Mouse (Mus musculus): ENCODE results near the gene Usp35. TPM values are rescaled to one million over a fixed set of nuclear protein-coding genes. Genes with fewer than 3 reads are reported as not detected.

Usp35 gene
- polyA plus RNA-seq, 1 experiment = 16.4 TPM

DNA sequence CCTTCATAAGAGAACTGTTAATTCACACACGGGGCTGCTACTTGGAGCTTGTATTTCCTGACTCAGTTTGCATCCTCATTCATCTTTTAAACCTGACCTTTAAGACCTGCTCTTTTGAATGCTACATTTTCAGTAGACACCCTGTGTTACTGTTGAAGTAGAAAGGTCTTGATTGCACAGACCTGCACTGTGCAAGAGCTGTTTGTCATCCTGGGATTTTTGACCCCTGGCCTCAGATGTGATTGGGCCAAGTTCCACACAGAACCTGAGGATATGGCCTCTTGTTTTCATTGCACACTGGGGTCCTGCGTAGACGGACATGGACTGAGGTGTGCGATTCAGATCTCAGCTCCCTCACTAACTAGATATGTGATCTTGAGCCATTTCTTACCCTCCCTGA lies 6.8 kb upstream of the Usp35 start:
- TF ChIP-seq POLR2A (IDR thresholded peaks at IDR 0.05; ENCODE audit: extremely low read depth, insufficient read depth, low read length) (no peak), CTCF (IDR thresholded peaks at IDR 0.05; ENCODE audit: extremely low read depth, insufficient read depth, low read length) (no peak)
- H3K4me3 ChIP-seq (ENCODE audit: insufficient read depth, low read length) = no peak overlapping the region
- H3K4me1 ChIP-seq (ENCODE audit: control insufficient read depth, insufficient read depth, low read length) = peaks cover 1% of the 10 kb centered on the region; the same call in 1 of the 2 replicates
- H3K27ac ChIP-seq (ENCODE audit: insufficient read depth, low read length) = no peak overlapping the region

DNA sequence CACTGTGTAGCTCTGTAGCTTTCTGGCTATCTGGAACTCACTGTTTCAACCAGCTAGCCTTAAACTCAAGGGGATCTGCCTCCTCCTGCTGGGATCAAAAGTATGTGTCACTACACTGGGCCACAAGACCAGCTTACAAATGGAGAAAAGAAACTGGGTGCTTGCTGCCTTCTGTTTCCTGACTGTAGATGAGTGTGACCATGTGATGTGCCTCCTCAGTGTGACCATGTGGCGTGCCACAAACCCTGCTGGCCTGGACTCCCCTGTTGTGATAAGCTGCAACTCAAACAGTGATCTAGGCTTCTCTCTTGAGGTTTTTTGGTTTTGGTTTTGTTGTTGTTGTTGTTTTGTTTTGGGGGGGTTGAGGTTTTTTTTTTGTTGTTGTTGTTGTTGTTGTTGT lies 4.9 kb upstream of the Usp35 start:
- Histone ChIP-seq H3K27ac (ENCODE audit: insufficient read depth, low read length) (no peak overlapping the region), H3K4me3 (ENCODE audit: insufficient read depth, low read length) (no peak overlapping the region), H3K4me1 (ENCODE audit: control insufficient read depth, insufficient read depth, low read length) (peaks cover 1% of the 10 kb centered on the region; the same call in 1 of the 2 replicates)
- TF ChIP-seq CTCF (IDR thresholded peaks at IDR 0.05; ENCODE audit: extremely low read depth, insufficient read depth, low read length) (no peak), POLR2A (IDR thresholded peaks at IDR 0.05; ENCODE audit: extremely low read depth, insufficient read depth, low read length) (no peak)

DNA sequence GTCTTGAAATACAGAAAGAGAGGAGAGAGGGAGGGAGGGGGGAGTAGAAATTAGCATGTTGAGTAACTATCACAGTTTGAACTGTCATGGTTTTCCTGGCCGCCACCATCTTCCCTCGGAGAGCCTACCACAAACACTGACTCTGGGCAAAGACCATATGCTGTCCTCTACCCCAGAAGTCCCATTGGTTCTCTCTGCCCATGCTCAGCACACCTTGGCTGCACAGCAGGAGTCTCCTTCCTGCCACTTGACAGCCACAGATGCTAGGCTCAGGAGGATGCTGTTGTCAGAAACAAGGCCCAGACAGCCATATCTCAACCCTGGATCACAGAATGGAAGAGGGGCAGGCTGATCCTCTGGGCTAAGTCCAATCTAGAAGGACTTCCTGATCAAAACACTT lies 2.6 kb upstream of the Usp35 start:
- H3K27ac ChIP-seq (ENCODE audit: insufficient read depth, low read length) = no peak overlapping the region
- H3K4me3 ChIP-seq (ENCODE audit: insufficient read depth, low read length) = no peak overlapping the region
- peaks cover 1% of the 10 kb centered on the region; the same call in 1 of the 2 replicates for H3K4me1 ChIP-seq (ENCODE audit: control insufficient read depth, insufficient read depth, low read length)
- TF ChIP-seq CTCF (IDR thresholded peaks at IDR 0.05; ENCODE audit: extremely low read depth, insufficient read depth, low read length) (no peak), POLR2A (IDR thresholded peaks at IDR 0.05; ENCODE audit: extremely low read depth, insufficient read depth, low read length) (no peak)

DNA sequence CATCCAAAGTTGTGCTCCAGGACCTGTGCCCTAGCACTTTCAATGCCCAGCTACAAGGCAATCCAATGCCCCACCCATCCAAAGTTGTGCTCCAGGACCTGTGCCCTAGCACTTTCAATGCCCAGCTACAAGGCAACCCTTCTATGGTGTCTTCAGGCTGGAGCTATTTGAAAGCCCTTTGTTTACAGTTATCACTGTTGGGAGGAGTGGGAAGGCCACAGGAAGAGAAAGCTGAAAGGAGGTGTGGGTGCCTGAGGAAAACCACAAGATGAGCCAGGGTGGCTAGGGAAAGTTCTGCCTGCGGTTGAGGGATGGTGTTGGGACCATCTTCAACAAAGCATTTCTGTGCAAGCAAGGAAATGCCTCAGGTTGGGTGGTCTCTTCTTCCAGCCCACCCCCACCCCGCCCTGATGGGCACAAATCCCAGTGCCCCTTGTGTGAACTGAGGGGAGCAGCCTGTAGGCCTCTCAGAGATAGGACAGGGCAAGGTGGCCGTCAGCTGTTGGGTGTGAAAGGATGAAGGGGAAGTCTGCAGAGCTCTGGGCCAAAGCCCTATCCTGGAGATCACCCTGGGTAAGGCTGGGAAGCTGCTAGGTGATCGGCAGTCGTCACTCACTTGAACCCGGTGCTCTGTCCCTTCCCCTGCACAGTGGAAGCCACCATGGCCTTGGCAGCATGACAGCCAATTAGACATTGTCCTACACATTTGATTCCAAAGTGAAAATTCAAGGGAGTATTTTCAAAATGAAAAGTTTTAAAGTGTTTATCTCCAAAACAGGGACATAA lies 1.5 kb upstream of the Usp35 start:
- TF ChIP-seq CTCF (IDR thresholded peaks at IDR 0.05; ENCODE audit: extremely low read depth, insufficient read depth, low read length) = no peak
- TF ChIP-seq POLR2A (IDR thresholded peaks at IDR 0.05; ENCODE audit: extremely low read depth, insufficient read depth, low read length) = no peak
- Histone ChIP-seq H3K4me1 (ENCODE audit: control insufficient read depth, insufficient read depth, low read length) (no peaks in the 10 kb centered on the region; the same call in 1 of the 2 replicates), H3K4me3 (ENCODE audit: insufficient read depth, low read length) (peak overlapping the region; percentile 92; the same call in 1 of the 2 replicates), H3K27ac (ENCODE audit: insufficient read depth, low read length) (no peak overlapping the region)

DNA sequence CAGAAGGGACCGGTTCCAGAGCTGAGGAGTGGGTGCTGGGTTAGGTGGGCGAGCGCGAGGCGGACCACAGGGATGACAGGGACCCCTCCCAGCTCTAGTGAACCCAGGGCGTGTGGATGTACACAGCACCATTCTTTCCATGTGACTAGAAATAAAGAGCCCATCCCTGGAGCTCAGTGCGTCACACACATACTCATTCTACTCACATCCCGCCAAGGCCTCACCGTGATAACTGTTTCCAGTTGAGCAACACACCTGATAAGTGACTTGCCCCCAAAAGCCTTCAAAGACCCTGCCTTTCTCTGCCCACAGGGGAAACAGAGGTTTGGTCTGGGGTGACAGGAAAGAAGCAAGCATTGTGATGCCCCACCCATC lies 834 bp upstream of the Usp35 start:
- TF ChIP-seq CTCF (IDR thresholded peaks at IDR 0.05; ENCODE audit: extremely low read depth, insufficient read depth, low read length) = no peak
- TF ChIP-seq POLR2A (IDR thresholded peaks at IDR 0.05; ENCODE audit: extremely low read depth, insufficient read depth, low read length) = no peak; the same call in 1 of the 2 replicates

DNA sequence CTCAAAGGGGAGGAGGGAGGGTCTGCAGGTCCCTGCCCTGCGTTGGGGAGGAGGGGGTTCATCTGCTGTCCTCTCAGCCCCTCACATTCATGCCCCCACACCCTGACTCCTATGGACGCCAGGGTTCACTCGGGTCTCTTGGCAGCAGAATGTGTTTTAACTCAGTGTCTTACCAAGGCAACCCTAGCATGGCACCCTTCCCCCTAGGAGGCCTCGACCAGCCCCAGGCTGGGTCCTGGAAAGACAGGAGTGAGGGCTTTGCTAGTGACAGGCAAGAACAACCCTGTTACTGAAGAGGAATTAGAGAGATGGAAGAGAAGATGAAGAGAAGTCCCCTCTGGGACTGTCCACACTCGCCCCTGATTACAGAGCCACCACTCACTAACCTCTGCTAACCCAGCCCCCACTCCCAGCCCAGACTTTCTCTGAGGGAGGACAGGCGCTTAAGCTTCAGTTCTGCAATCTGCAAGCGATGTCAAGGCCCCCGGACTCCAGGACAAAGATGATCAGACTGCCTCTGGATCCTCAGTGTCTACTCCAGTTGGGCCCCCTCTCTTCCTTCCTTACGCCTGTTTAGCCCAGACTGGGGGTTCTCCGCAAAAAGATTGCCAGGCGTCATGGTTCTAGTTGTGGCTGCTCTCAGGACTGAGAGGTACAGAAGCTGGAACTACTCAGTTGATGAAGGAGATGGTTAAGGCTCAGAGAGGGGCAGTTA lies 732 bp downstream of the Usp35 start:
- Histone ChIP-seq H3K27ac (ENCODE audit: insufficient read depth, low read length) (no peak overlapping the region), H3K4me1 (ENCODE audit: control insufficient read depth, insufficient read depth, low read length) (no peaks in the 10 kb centered on the region; the same call in 1 of the 2 replicates)
- TF ChIP-seq CTCF (IDR thresholded peaks at IDR 0.05; ENCODE audit: extremely low read depth, insufficient read depth, low read length) (no peak), POLR2A (IDR thresholded peaks at IDR 0.05; ENCODE audit: extremely low read depth, insufficient read depth, low read length) (no peak)

More for the DNA sequence above, 834 bp upstream of the Usp35 start:
- no peaks in the 10 kb centered on the region; the same call in 1 of the 2 replicates for H3K4me1 ChIP-seq (ENCODE audit: control insufficient read depth, insufficient read depth, low read length)
- no peak overlapping the region for H3K27ac ChIP-seq (ENCODE audit: insufficient read depth, low read length)
- H3K4me3 ChIP-seq (ENCODE audit: insufficient read depth, low read length) = peak overlapping the region; percentile 92

DNA sequence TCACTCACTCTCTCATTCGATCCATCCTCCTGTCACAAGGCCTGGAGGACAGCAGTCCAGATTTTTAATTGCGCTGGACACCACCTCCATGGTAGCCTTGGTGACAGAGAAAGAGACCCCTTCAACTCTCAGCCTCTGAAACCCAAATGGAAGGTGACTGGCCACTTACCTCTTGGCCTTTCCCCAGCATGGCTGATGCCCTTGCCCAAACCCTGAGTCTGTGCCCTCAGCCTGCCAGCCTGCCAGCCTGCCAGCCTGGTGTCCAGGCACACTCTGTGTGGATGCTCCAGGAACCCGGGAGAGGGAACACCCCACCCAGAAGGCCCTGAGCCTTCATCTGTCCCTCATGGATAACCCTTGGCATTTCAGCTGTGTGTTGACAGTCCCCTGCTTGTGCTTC lies 2.1 kb downstream of the Usp35 start:
- no peak overlapping the region for H3K27ac ChIP-seq (ENCODE audit: insufficient read depth, low read length)

More for the DNA sequence above, 732 bp downstream of the Usp35 start:
- H3K4me3 ChIP-seq (ENCODE audit: insufficient read depth, low read length) = peak overlapping the region; percentile 92

DNA sequence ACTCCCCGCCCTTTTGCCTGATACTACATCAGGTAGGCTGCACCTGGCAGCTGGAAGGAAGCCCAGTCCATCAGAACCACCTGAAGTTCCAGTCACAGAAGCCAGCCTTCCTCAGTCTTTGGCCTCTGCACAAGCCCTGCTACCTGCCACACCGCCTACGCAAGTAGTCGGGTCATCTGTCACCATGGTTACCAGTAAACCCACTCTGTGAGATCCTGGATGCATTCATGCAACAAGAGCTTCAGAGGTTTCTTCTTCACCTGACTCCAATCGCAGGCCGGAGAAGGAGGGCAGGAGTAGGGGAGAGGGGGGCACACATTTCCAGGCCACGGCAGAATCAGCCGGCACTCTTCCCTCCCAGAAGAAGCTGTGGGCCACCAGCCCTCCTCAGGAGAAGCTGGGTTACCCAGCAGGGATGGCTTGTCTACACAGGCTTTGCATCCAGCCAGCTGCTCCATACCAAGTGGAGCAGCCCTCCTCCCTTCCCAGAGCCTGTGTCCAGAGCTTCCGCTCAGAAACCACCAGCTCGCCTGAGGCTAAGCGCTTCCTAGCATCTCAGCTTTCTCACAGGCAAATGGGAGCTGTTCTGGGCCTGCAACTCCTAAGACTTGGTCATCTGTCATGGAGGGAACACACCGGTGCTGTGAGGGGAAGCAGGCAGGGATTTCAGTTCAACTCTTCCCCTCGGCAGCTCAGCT lies 2.8 kb downstream of the Usp35 start:
- no peak for TF ChIP-seq POLR2A (IDR thresholded peaks at IDR 0.05; ENCODE audit: extremely low read depth, insufficient read depth, low read length)
- TF ChIP-seq CTCF (IDR thresholded peaks at IDR 0.05; ENCODE audit: extremely low read depth, insufficient read depth, low read length) = no peak
- H3K4me3 ChIP-seq (ENCODE audit: insufficient read depth, low read length) = 0 out of 2 replicates have a peak overlapping the region, but pooled peaks have one; percentile 4
- no peak overlapping the region for H3K27ac ChIP-seq (ENCODE audit: insufficient read depth, low read length)
- H3K4me1 ChIP-seq (ENCODE audit: control insufficient read depth, insufficient read depth, low read length) = no peaks in the 10 kb centered on the region; the same call in 1 of the 2 replicates

More for the DNA sequence above, 2.1 kb downstream of the Usp35 start:
- H3K4me3 ChIP-seq (ENCODE audit: insufficient read depth, low read length) = 0 out of 2 replicates have a peak overlapping the region, but pooled peaks have one; percentile 4
- no peaks in the 10 kb centered on the region; the same call in 1 of the 2 replicates for H3K4me1 ChIP-seq (ENCODE audit: control insufficient read depth, insufficient read depth, low read length)
- TF ChIP-seq POLR2A (IDR thresholded peaks at IDR 0.05; ENCODE audit: extremely low read depth, insufficient read depth, low read length) = no peak
- no peak for TF ChIP-seq CTCF (IDR thresholded peaks at IDR 0.05; ENCODE audit: extremely low read depth, insufficient read depth, low read length)

DNA sequence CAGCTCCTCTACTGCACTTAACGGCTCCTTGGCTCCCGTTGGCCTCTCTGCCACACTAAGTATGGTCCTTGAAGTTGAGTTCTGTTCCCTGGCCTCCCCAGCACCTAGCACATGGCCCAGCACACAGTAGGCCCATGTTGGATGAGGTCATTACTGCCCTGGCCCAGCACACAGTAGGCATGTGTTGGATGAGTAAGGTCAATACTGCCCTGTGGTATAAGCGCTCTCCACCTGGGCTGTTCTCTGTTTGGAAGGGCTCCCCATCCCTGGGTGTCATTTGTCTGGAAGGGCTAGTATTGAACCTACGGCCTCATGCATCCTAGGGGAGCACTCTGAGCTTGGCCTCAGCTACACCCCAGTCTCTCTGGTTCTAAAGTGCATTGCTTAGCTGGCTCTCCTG lies 4.4 kb downstream of the Usp35 start:
- Histone ChIP-seq H3K4me3 (ENCODE audit: insufficient read depth, low read length) (no peak overlapping the region), H3K27ac (ENCODE audit: insufficient read depth, low read length) (no peak overlapping the region), H3K4me1 (ENCODE audit: control insufficient read depth, insufficient read depth, low read length) (no peaks in the 10 kb centered on the region; the same call in 1 of the 2 replicates)
- TF ChIP-seq POLR2A (IDR thresholded peaks at IDR 0.05; ENCODE audit: extremely low read depth, insufficient read depth, low read length) = no peak
- no peak for TF ChIP-seq CTCF (IDR thresholded peaks at IDR 0.05; ENCODE audit: extremely low read depth, insufficient read depth, low read length)
